Mouse (Mus musculus): Measurements from ENCODE around the gene Zkscan14. TPM values are rescaled to one million over a fixed set of nuclear protein-coding genes. Genes with fewer than 3 reads are reported as not detected.
"Not testable (repeated sequence)": the region's sequence is repeated elsewhere in the genome, so short reads cannot be mapped to it uniquely, and the experiment has no call there.

Gene Zkscan14
- polyA plus RNA-seq (2012; rRNA removed), result 8.5 and 9.8 TPM in 2 replicates

DNA sequence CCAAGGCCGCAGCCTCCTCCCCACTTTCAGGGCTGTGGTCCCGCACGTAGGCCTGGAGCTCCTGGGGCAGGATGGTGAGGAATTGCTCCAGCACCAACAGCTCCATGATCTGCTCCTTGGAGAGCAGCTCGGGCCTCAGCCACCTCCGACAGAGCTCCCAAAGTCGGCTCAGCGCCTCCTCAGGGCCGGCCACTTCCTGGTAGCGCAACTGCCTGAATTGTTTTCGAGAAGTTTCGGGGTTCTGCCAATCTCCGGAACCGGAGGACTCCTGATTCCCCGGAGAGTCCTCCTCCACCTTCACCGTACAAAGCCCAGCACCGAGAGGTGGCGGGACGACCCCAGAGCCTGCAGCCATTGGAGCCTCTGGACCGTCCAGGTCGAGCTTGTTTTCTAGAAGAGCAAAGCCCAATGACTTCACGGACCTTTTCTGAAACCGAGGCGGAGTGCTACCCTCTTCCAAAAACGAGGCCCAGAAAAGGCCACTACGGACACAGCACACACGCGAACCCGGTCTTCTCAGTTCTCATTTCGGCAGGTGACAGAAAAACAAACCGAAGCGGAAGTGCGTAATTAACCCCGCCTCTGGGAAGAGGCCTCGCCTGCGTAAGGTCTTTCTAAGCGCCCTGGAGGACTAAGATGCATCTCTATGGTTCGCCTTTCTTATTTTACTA, at the start of gene Zkscan14:
Zkscan14 (minus strand) TSS at position 548 of the 671 bp plus-strand sequence.
- peak within 1 kb of the TSS; percentile 54 for H3K27ac ChIP-seq (ENCODE audit: insufficient read depth, low read length)
- peak; percentile 89 for TF ChIP-seq POLR2A (IDR thresholded peaks at IDR 0.05; ENCODE audit: extremely low read depth, insufficient read depth, low read length)
- no peak for TF ChIP-seq CTCF (IDR thresholded peaks at IDR 0.05; ENCODE audit: extremely low read depth, insufficient read depth, low read length)
- peaks cover 3% of the 10 kb centered on the region; the same call in 1 of the 2 replicates for H3K4me1 ChIP-seq (ENCODE audit: control insufficient read depth, insufficient read depth, low read length)
- H3K4me3 ChIP-seq (ENCODE audit: insufficient read depth, low read length), result peak within 1 kb of the TSS; percentile 82

- no peak overlapping the region for H3K4me3 ChIP-seq (ENCODE audit: insufficient read depth, low read length)
- no peak for TF ChIP-seq CTCF (IDR thresholded peaks at IDR 0.05; ENCODE audit: extremely low read depth, insufficient read depth, low read length)
- no peak for TF ChIP-seq POLR2A (IDR thresholded peaks at IDR 0.05; ENCODE audit: extremely low read depth, insufficient read depth, low read length)
- H3K27ac ChIP-seq (ENCODE audit: insufficient read depth, low read length), result no peak overlapping the region
- no peaks in the 10 kb centered on the region for H3K4me1 ChIP-seq (ENCODE audit: control insufficient read depth, insufficient read depth, low read length)
Measured at GRCm38 (mm10) chr5:145249520-145249919, 47.9 kb upstream of the Zkscan14 start.

DNA sequence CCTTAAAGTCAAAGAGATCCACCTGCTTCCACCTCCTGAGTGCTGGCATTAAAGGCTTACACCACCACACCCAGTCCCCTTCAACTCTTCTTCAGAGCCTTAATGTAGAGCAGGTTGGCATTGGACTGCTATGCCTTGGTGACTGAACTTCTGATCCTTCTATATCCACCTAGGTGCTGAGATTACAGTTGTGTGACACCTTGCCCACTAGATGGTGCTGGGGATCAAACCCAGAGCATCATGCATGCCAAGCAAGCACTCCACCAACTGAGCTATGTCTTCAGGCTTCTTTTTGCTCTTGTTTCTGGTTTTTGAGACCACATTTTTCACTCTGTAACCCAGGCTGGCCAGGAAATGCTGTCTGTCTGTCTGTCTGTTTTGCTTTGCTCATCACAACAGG, 33.0 kb upstream of the Zkscan14 start:
- H3K4me3 ChIP-seq (ENCODE audit: insufficient read depth, low read length), result no peak overlapping the region
- H3K4me1 ChIP-seq (ENCODE audit: control insufficient read depth, insufficient read depth, low read length), result no peaks in the 10 kb centered on the region; the same call in 1 of the 2 replicates

GRCm38 (mm10) chr5:145231893-145232411, 30.3 kb upstream of the Zkscan14 start:
- Histone ChIP-seq H3K27ac (ENCODE audit: insufficient read depth, low read length) (peak overlapping the region; percentile 25), H3K4me3 (ENCODE audit: insufficient read depth, low read length) (peak overlapping the region; percentile 59), H3K4me1 (ENCODE audit: control insufficient read depth, insufficient read depth, low read length) (no peaks in the 10 kb centered on the region; the same call in 1 of the 2 replicates)
- TF ChIP-seq CTCF (IDR thresholded peaks at IDR 0.05; ENCODE audit: extremely low read depth, insufficient read depth, low read length) (no peak), POLR2A (IDR thresholded peaks at IDR 0.05; ENCODE audit: extremely low read depth, insufficient read depth, low read length) (no peak)

More for the DNA sequence above, 33.0 kb upstream of the Zkscan14 start:
- no peak overlapping the region for H3K27ac ChIP-seq (ENCODE audit: insufficient read depth, low read length)
- TF ChIP-seq CTCF (IDR thresholded peaks at IDR 0.05; ENCODE audit: extremely low read depth, insufficient read depth, low read length) (peak; percentile 53), POLR2A (IDR thresholded peaks at IDR 0.05; ENCODE audit: extremely low read depth, insufficient read depth, low read length) (no peak)

GRCm38 (mm10) chr5:145231367-145231871, 29.8 kb upstream of the Zkscan14 start, which contains the start of gene Zfp655:
Zfp655 (plus strand) TSS chr5:145231715.
- no peaks in the 10 kb centered on the region; the same call in 1 of the 2 replicates for H3K4me1 ChIP-seq (ENCODE audit: control insufficient read depth, insufficient read depth, low read length)
- peak; percentile 90 for TF ChIP-seq POLR2A (IDR thresholded peaks at IDR 0.05; ENCODE audit: extremely low read depth, insufficient read depth, low read length)
- TF ChIP-seq CTCF (IDR thresholded peaks at IDR 0.05; ENCODE audit: extremely low read depth, insufficient read depth, low read length), result no peak
- peak within 1 kb of the TSS; percentile 59 for H3K4me3 ChIP-seq (ENCODE audit: insufficient read depth, low read length)
- H3K27ac ChIP-seq (ENCODE audit: insufficient read depth, low read length), result peak within 1 kb of the TSS; percentile 95

DNA sequence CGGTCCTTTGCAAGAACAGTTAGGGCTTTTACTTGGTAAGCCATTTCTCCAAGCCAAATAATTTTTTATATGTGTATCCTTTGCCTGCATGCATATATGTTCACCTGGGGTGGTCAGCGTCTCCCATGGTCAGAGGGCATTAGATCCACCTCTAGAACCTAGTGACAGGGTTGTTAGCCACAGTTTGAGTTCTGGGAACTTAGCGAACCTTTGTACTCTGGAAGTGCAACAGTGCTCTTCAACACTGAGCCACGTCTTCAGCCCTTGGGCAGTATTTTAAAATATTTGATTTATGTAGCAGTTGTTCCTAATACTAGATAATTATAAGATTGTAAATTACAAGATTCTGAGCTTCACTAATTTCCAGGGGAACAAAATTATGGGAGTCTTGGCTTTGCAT, 29.0 kb upstream of the Zkscan14 start:
- TF ChIP-seq CTCF (IDR thresholded peaks at IDR 0.05; ENCODE audit: extremely low read depth, insufficient read depth, low read length), result no peak
- no peak for TF ChIP-seq POLR2A (IDR thresholded peaks at IDR 0.05; ENCODE audit: extremely low read depth, insufficient read depth, low read length)
- H3K4me1 ChIP-seq (ENCODE audit: control insufficient read depth, insufficient read depth, low read length), result no peaks in the 10 kb centered on the region; the same call in 1 of the 2 replicates
- H3K4me3 ChIP-seq (ENCODE audit: insufficient read depth, low read length), result no peak overlapping the region; the same call in 1 of the 2 replicates
- no peak overlapping the region for H3K27ac ChIP-seq (ENCODE audit: insufficient read depth, low read length)

- H3K4me1 ChIP-seq (ENCODE audit: control insufficient read depth, insufficient read depth, low read length); H3K4me3 ChIP-seq (ENCODE audit: insufficient read depth, low read length); H3K27ac ChIP-seq (ENCODE audit: insufficient read depth, low read length): not testable (repeated sequence)
Measured at GRCm38 (mm10) chr5:145229283-145229682, 27.6 kb upstream of the Zkscan14 start.

GRCm38 (mm10) chr5:145226453-145226852, 24.8 kb upstream of the Zkscan14 start:
- Histone ChIP-seq H3K4me1 (ENCODE audit: control insufficient read depth, insufficient read depth, low read length) (no peaks in the 10 kb centered on the region), H3K27ac (ENCODE audit: insufficient read depth, low read length) (no peak overlapping the region), H3K4me3 (ENCODE audit: insufficient read depth, low read length) (no peak overlapping the region)
- TF ChIP-seq POLR2A (IDR thresholded peaks at IDR 0.05; ENCODE audit: extremely low read depth, insufficient read depth, low read length) (no peak), CTCF (IDR thresholded peaks at IDR 0.05; ENCODE audit: extremely low read depth, insufficient read depth, low read length) (no peak)

DNA sequence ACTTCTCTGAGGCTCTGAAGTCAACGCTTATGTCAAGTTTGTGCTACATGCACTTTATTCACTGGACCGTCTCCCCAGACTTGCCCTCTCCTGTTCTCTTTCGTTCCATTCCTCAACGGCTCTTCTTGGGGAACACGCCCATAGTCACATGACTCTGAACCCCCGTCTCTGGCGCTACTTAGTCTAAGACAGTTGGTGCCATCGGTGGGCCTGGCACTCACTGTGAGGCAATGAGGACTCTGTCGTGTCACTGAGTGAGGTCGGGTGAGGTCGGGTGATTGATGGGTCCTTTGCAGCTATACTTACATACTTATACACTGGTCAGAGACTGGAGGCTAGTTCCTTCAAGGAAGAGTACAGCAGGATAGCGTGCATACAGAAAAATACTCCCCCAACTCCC, 21.7 kb upstream of the Zkscan14 start:
- Histone ChIP-seq H3K27ac (ENCODE audit: insufficient read depth, low read length) (no peak overlapping the region), H3K4me1 (ENCODE audit: control insufficient read depth, insufficient read depth, low read length) (no peaks in the 10 kb centered on the region), H3K4me3 (ENCODE audit: insufficient read depth, low read length) (no peak overlapping the region)
- TF ChIP-seq CTCF (IDR thresholded peaks at IDR 0.05; ENCODE audit: extremely low read depth, insufficient read depth, low read length) (no peak), POLR2A (IDR thresholded peaks at IDR 0.05; ENCODE audit: extremely low read depth, insufficient read depth, low read length) (no peak)

- no peak for TF ChIP-seq CTCF (IDR thresholded peaks at IDR 0.05; ENCODE audit: extremely low read depth, insufficient read depth, low read length)
- TF ChIP-seq POLR2A (IDR thresholded peaks at IDR 0.05; ENCODE audit: extremely low read depth, insufficient read depth, low read length), result no peak
Measured at GRCm38 (mm10) chr5:145222840-145223239, 21.2 kb upstream of the Zkscan14 start.

More at GRCm38 (mm10) chr5:145222840-145223239, 21.2 kb upstream of the Zkscan14 start:
- Histone ChIP-seq H3K4me1 (ENCODE audit: control insufficient read depth, insufficient read depth, low read length) (no peaks in the 10 kb centered on the region), H3K27ac (ENCODE audit: insufficient read depth, low read length) (no peak overlapping the region), H3K4me3 (ENCODE audit: insufficient read depth, low read length) (no peak overlapping the region)
